Mouse (Mus musculus) brain, embryonic 14.5 days (tissue): ENCODE data around the gene Abcf1.

Source experiments
- CTCF ChIP-seq: fragments of 200-500 bp; IDR thresholded peaks from 2 replicates; pipeline ENCODE4 v1.5.1; 2012; ENCODE audit warnings: inconsistent platforms, mild to moderate bottlenecking, moderate library complexity, borderline replicate concordance; ENCODE audit not compliant: insufficient read depth, insufficient read length; ENCODE audit errors: extremely low read depth
- POLR2A ChIP-seq: fragments of 200-500 bp; IDR thresholded peaks from 2 replicates; pipeline ENCODE4 v1.6.1; 2012; ENCODE audit warnings: mild to moderate bottlenecking, inconsistent platforms, borderline replicate concordance; ENCODE audit not compliant: poor library complexity, insufficient read depth, insufficient read length, severe bottlenecking; ENCODE audit errors: extremely low read depth

- TF ChIP-seq POLR2A (no peak), CTCF (no peak)
These were observed 40.0 kb downstream of the Abcf1 start for GRCm38 (mm10) chr17:35929534-35929933.
